Mouse (Mus musculus): ENCODE data around the gene Sept10.

The Sept10 gene

DNA sequence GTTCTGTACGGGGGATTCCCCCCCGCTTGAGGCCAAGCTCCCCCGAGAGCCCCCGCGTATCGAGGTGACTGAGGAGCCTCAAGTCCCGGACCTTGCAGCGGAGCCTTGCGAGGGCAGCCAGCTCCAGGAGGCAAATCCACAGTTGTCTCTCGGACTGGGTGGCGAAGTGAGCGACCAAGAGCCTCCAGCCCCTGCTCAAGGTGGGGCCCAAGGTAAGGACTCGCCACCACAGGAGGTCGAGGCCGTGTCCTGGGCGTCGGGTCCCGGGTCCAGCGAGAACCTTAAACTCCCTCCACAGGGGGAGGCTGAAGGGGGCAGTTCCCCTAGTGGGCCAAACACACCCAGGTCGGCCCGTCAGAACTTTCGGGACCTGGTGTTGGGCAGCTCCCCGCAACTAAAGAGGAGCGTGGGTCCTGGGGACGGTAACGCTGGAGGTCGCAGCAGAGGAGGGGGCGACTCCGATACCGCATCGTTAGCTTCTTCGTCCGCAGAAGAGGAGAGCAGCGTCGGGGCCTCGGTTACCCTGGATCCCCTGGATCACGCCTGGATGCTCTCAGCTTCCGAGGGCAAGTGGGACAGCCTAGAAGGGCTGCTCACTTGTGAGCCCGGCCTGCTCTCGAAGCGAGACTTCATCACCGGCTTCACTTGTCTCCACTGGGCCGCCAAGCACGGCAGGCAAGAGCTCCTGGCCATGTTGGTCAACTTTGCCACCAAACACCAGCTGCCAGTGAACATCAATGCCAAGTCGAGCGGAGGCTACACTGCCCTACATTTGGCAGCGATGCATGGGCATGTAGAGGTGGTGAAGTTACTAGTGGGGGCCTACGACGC, 839 bp upstream of the Sept10 start:
- TF ChIP-seq NANOG (IDR thresholded peaks at IDR 0.05; ENCODE audit: borderline replicate concordance, low read length) (no peak), CTCF (conservative IDR thresholded peaks at IDR 0.05; ENCODE audit: low read length) (no peak), POU5F1 (IDR thresholded peaks at IDR 0.05; ENCODE audit: borderline replicate concordance, low read length) (no peak)
- H3K27me3 ChIP-seq (ENCODE audit: insufficient read depth, low read length) = peaks cover 21% of the 10 kb centered on the region
- H3K4me1 ChIP-seq (replicated peaks; ENCODE audit: low read depth, low read length) = peaks cover 17% of the 10 kb centered on the region
- H3K36me3 ChIP-seq (ENCODE audit: insufficient read depth, low read length) = peaks cover 9% of the 10 kb centered on the region
- H3K4me3 ChIP-seq (replicated peaks; ENCODE audit: low read length) = peak overlapping the region; percentile 91
- no peaks in the 10 kb centered on the region for H3K9me3 ChIP-seq (ENCODE audit: low read length)

- TF ChIP-seq NANOG (IDR thresholded peaks at IDR 0.05; ENCODE audit: borderline replicate concordance, low read length) = no peak
- TF ChIP-seq CTCF (conservative IDR thresholded peaks at IDR 0.05; ENCODE audit: low read length) = no peak
- TF ChIP-seq POU5F1 (IDR thresholded peaks at IDR 0.05; ENCODE audit: borderline replicate concordance, low read length) = no peak
- Histone ChIP-seq H3K27me3 (ENCODE audit: insufficient read depth, low read length) (peaks cover 21% of the 10 kb centered on the region), H3K4me3 (replicated peaks; ENCODE audit: low read length) (peak overlapping the region; percentile 91), H3K36me3 (ENCODE audit: insufficient read depth, low read length) (peaks cover 9% of the 10 kb centered on the region), H3K9me3 (ENCODE audit: low read length) (no peaks in the 10 kb centered on the region), H3K4me1 (replicated peaks; ENCODE audit: low read depth, low read length) (peaks cover 17% of the 10 kb centered on the region)
These were observed 699 bp downstream of the Sept10 start for GRCm38 (mm10) chr10:59220824-59221472.

GRCm38 (mm10) chr10:59200011-59200410, 21.6 kb downstream of the Sept10 start:
- H3K4me3 ChIP-seq (replicated peaks; ENCODE audit: low read length) = no peak overlapping the region
- H3K4me1 ChIP-seq (replicated peaks; ENCODE audit: low read depth, low read length) = peaks cover 21% of the 10 kb centered on the region
- no peaks in the 10 kb centered on the region for H3K36me3 ChIP-seq (ENCODE audit: insufficient read depth, low read length)
- TF ChIP-seq CTCF (conservative IDR thresholded peaks at IDR 0.05; ENCODE audit: low read length) (no peak), NANOG (IDR thresholded peaks at IDR 0.05; ENCODE audit: borderline replicate concordance, low read length) (no peak), POU5F1 (IDR thresholded peaks at IDR 0.05; ENCODE audit: borderline replicate concordance, low read length) (no peak)
- no peaks in the 10 kb centered on the region for H3K27me3 ChIP-seq (ENCODE audit: insufficient read depth, low read length)
- H3K9me3 ChIP-seq (ENCODE audit: low read length) = no peaks in the 10 kb centered on the region

DNA sequence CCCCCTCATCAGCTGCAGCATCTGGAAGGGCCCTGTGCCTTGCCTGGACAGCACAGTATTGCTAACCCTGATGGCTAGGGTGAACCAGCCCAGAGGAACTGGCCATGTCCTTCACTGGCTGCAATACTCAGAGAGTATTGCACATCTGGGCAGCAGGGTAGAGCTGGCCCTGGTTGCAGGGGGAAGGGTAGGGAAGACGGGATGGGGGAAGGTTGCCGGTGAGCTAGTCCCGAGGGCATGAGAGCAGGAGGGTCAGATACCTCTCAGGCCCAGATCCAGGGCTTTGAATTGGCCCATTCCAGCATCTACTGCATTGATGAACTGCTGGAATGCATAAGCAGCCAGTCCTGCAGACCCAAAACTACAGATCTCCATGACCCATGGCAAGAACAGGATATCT, 24.9 kb downstream of the Sept10 start:
- H3K4me3 ChIP-seq (replicated peaks; ENCODE audit: low read length) = no peak overlapping the region
- no peaks in the 10 kb centered on the region for H3K36me3 ChIP-seq (ENCODE audit: insufficient read depth, low read length)
- H3K27me3 ChIP-seq (ENCODE audit: insufficient read depth, low read length) = no peaks in the 10 kb centered on the region
- TF ChIP-seq POU5F1 (IDR thresholded peaks at IDR 0.05; ENCODE audit: borderline replicate concordance, low read length) (no peak), NANOG (IDR thresholded peaks at IDR 0.05; ENCODE audit: borderline replicate concordance, low read length) (no peak), CTCF (conservative IDR thresholded peaks at IDR 0.05; ENCODE audit: low read length) (no peak)
- peaks cover 21% of the 10 kb centered on the region for H3K4me1 ChIP-seq (replicated peaks; ENCODE audit: low read depth, low read length)
- no peaks in the 10 kb centered on the region for H3K9me3 ChIP-seq (ENCODE audit: low read length)

- no peak overlapping the region for H3K4me3 ChIP-seq (replicated peaks; ENCODE audit: low read length)
- no peaks in the 10 kb centered on the region for H3K9me3 ChIP-seq (ENCODE audit: low read length)
- TF ChIP-seq POU5F1 (IDR thresholded peaks at IDR 0.05; ENCODE audit: borderline replicate concordance, low read length) (no peak), CTCF (conservative IDR thresholded peaks at IDR 0.05; ENCODE audit: low read length) (no peak), NANOG (IDR thresholded peaks at IDR 0.05; ENCODE audit: borderline replicate concordance, low read length) (no peak)
- no peaks in the 10 kb centered on the region for H3K27me3 ChIP-seq (ENCODE audit: insufficient read depth, low read length)
- H3K36me3 ChIP-seq (ENCODE audit: insufficient read depth, low read length) = no peaks in the 10 kb centered on the region
- peaks cover 17% of the 10 kb centered on the region for H3K4me1 ChIP-seq (replicated peaks; ENCODE audit: low read depth, low read length)
These were observed 26.8 kb downstream of the Sept10 start for GRCm38 (mm10) chr10:59194891-59195290.

DNA sequence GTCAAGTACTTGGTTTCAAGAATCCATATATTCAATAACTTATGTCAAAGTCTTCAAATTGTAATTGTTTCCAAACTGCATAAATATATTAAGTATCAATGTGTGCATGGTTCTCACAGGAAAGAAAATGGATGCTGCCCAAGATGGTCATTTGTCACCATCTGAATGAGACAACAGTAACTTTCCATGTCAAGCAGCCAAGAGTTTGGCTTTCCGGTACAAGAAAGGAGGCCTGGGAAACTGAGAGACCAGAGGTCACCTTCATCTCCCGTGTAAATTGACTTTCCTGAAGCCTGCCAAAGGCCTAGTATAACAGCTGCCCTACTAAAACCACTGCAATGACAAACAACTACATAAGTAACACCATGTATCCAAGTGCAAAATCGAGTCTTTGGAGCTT, 39.3 kb downstream of the Sept10 start:
- H3K4me3 ChIP-seq (replicated peaks; ENCODE audit: low read length) = no peak overlapping the region
- no peaks in the 10 kb centered on the region for H3K27me3 ChIP-seq (ENCODE audit: insufficient read depth, low read length)

DNA sequence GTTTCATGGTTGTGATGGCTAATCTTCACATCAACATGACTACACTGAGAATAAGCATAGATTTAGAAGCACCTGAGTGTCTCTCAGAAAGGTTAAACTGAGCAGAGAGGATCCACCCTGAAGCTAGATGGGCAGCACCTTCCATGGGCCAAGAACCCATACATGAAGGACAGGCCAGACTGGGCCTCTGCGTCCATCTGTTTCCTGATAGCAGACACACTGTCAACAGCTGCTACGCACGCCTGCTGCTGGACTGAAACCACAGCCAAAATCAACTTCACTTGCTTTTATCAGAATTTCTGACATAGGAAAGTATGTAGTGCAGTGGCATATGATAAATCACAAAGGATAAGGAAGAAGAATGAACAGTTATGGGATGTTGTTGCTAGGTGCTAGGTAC, 42.0 kb downstream of the Sept10 start:
- TF ChIP-seq CTCF (conservative IDR thresholded peaks at IDR 0.05; ENCODE audit: low read length) = no peak
- TF ChIP-seq POU5F1 (IDR thresholded peaks at IDR 0.05; ENCODE audit: borderline replicate concordance, low read length) = no peak
- no peak for TF ChIP-seq NANOG (IDR thresholded peaks at IDR 0.05; ENCODE audit: borderline replicate concordance, low read length)
- Histone ChIP-seq H3K36me3 (ENCODE audit: insufficient read depth, low read length) (no peaks in the 10 kb centered on the region), H3K27me3 (ENCODE audit: insufficient read depth, low read length) (no peaks in the 10 kb centered on the region)

More for the DNA sequence above, 39.3 kb downstream of the Sept10 start:
- no peak for TF ChIP-seq CTCF (conservative IDR thresholded peaks at IDR 0.05; ENCODE audit: low read length)
- TF ChIP-seq POU5F1 (IDR thresholded peaks at IDR 0.05; ENCODE audit: borderline replicate concordance, low read length) = no peak
- no peak for TF ChIP-seq NANOG (IDR thresholded peaks at IDR 0.05; ENCODE audit: borderline replicate concordance, low read length)
- Histone ChIP-seq H3K9me3 (ENCODE audit: low read length) (no peaks in the 10 kb centered on the region), H3K36me3 (ENCODE audit: insufficient read depth, low read length) (no peaks in the 10 kb centered on the region), H3K4me1 (replicated peaks; ENCODE audit: low read depth, low read length) (no peaks in the 10 kb centered on the region)

DNA sequence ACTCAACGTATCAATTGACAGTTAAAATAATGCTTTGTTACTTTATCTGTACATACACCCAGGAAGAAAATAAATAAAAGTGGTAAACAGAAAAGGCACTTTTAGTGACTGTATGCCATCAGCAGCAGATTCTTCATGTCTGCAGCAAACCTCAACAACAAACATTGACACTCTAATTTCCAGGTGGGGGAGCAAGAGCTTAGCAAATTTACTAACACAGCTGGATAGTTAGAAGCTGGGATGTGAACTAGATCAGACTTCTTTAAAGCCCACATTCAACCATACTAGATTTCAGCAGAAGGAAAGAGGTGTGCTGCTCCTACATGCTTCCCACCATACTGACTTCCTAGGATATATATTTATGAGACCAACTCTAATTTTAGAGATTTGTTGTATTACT, 49.1 kb downstream of the Sept10 start:
- no peaks in the 10 kb centered on the region for H3K9me3 ChIP-seq (ENCODE audit: low read length)
- no peaks in the 10 kb centered on the region for H3K27me3 ChIP-seq (ENCODE audit: insufficient read depth, low read length)
- no peaks in the 10 kb centered on the region for H3K4me1 ChIP-seq (replicated peaks; ENCODE audit: low read depth, low read length)
- H3K4me3 ChIP-seq (replicated peaks; ENCODE audit: low read length) = no peak overlapping the region
- no peaks in the 10 kb centered on the region for H3K36me3 ChIP-seq (ENCODE audit: insufficient read depth, low read length)
- TF ChIP-seq NANOG (IDR thresholded peaks at IDR 0.05; ENCODE audit: borderline replicate concordance, low read length) (no peak), POU5F1 (IDR thresholded peaks at IDR 0.05; ENCODE audit: borderline replicate concordance, low read length) (no peak), CTCF (conservative IDR thresholded peaks at IDR 0.05; ENCODE audit: low read length) (no peak)

More for the DNA sequence above, 42.0 kb downstream of the Sept10 start:
- H3K4me3 ChIP-seq (replicated peaks; ENCODE audit: low read length) = no peak overlapping the region
- no peaks in the 10 kb centered on the region for H3K4me1 ChIP-seq (replicated peaks; ENCODE audit: low read depth, low read length)
- H3K9me3 ChIP-seq (ENCODE audit: low read length) = no peaks in the 10 kb centered on the region
